Mouse (Mus musculus): ENCODE measurements at regions not wholly inside any gene's neighbourhood (a gene's known extent, or its start where the extent isn't known, plus 50 kb on each side); places are given as distances from the start of the nearest gene placed in this dataset.

GRCm38 (mm10) chr10:16052463-16052889 is 1334.5 kb upstream of the Gje1 start:
- Histone ChIP-seq H3K27me3 (replicated peaks; ENCODE audit: control insufficient read depth, insufficient read depth, low read length) (no peaks in the 10 kb centered on the region), H3K9me3 (replicated peaks; ENCODE audit: control insufficient read depth, low read length) (no peaks in the 10 kb centered on the region), H3K4me2 (ENCODE audit: low read length) (no peak overlapping the region), H3K36me3 (ENCODE audit: control insufficient read depth, insufficient read depth, low read length) (no peaks in the 10 kb centered on the region), H3K27ac (ENCODE audit: low read depth, low read length) (no peak overlapping the region), H3K9ac (ENCODE audit: low read length) (no peak overlapping the region), H3K4me3 (ENCODE audit: low read depth, low read length) (no peak overlapping the region), H3K4me1 (ENCODE audit: control insufficient read depth, insufficient read depth, low read length) (no peaks in the 10 kb centered on the region)
- DNase-seq (ENCODE audit: low spot score), result peak; percentile 85
- ATAC-seq, result peak; percentile 90
- 6% methylated on average over 2 of the region's 2 CpGs for WGBS

GRCm38 (mm10) chr10:16036255-16036654 is 1318.2 kb upstream of the Gje1 start:
- no peaks in the 10 kb centered on the region for H3K9me3 ChIP-seq (replicated peaks; ENCODE audit: control insufficient read depth, low read length)
- no peaks in the 10 kb centered on the region for H3K36me3 ChIP-seq (ENCODE audit: control insufficient read depth, insufficient read depth, low read length)
- WGBS, result 89% methylated on average over 2 of the region's 2 CpGs
- no peak overlapping the region for H3K4me3 ChIP-seq (ENCODE audit: low read depth, low read length)
- DNase-seq (ENCODE audit: low spot score), result no peak
- no peak overlapping the region for H3K4me2 ChIP-seq (ENCODE audit: low read length)
- H3K27me3 ChIP-seq (replicated peaks; ENCODE audit: control insufficient read depth, insufficient read depth, low read length), result no peaks in the 10 kb centered on the region
- no peak overlapping the region for H3K9ac ChIP-seq (ENCODE audit: low read length)
- H3K4me1 ChIP-seq (ENCODE audit: control insufficient read depth, insufficient read depth, low read length), result no peaks in the 10 kb centered on the region
- no peak overlapping the region for H3K27ac ChIP-seq (ENCODE audit: low read depth, low read length)
- ATAC-seq, result no peak

DNA sequence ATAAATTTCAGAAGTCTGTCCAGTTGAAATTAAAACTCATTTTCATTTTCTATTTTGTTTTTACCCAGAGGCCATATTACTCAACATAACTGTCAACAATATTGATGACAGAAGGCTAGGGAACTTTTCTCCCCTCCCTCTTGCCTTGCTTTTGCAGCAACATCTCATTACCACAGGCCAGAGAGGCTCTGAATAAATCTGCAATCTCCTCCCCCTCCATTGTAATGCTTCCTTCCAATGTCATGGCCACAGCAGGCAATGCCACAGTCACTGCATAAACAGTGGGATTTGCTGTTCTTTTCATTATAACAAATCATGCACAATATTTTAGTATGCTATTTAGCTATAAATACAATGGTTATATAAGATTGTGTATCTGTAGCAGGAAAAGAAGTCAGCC is 1315.1 kb upstream of the Gje1 start:
- ATAC-seq, result no peak

DNA sequence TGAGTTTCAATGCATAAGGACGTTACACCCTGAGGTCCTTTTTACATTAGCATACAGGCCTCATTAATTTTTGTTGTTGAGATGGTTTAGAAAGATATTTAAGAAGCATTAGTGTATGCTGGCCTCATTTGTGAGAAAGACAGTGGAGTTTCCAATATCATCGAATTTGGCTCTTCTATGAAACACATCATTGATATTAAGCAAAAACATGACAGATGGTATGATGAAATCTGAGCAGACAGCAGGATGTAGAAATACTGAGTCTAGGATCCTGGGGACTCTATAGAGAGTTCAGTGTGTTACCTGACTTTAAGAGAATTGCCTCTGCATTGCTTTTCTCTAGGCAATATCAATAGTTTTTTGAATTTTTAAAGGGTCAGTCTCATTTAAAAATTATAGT is 1312.8 kb upstream of the Gje1 start:
- 60% methylated on average over 2 of the region's 2 CpGs for WGBS
- ATAC-seq, result peak; percentile 58; the same call in 1 of the 2 replicates

More for the DNA sequence above, 1315.1 kb upstream of the Gje1 start:
- Histone ChIP-seq H3K4me2 (ENCODE audit: low read length) (no peak overlapping the region), H3K4me1 (ENCODE audit: control insufficient read depth, insufficient read depth, low read length) (no peaks in the 10 kb centered on the region), H3K9me3 (replicated peaks; ENCODE audit: control insufficient read depth, low read length) (no peaks in the 10 kb centered on the region), H3K4me3 (ENCODE audit: low read depth, low read length) (no peak overlapping the region), H3K27me3 (replicated peaks; ENCODE audit: control insufficient read depth, insufficient read depth, low read length) (no peaks in the 10 kb centered on the region), H3K9ac (ENCODE audit: low read length) (no peak overlapping the region), H3K27ac (ENCODE audit: low read depth, low read length) (no peak overlapping the region), H3K36me3 (ENCODE audit: control insufficient read depth, insufficient read depth, low read length) (no peaks in the 10 kb centered on the region)
- peak; percentile 17 for DNase-seq (ENCODE audit: low spot score)

GRCm38 (mm10) chr10:16014806-16015205 is 1296.8 kb upstream of the Gje1 start:
- no peaks in the 10 kb centered on the region for H3K9me3 ChIP-seq (replicated peaks; ENCODE audit: control insufficient read depth, low read length)
- H3K27ac ChIP-seq (ENCODE audit: low read depth, low read length), result no peak overlapping the region
- no peak for ATAC-seq
- WGBS, result 98% methylated on average over 1 of the region's 1 CpGs
- H3K27me3 ChIP-seq (replicated peaks; ENCODE audit: control insufficient read depth, insufficient read depth, low read length), result no peaks in the 10 kb centered on the region
- H3K4me3 ChIP-seq (ENCODE audit: low read depth, low read length), result no peak overlapping the region
- H3K36me3 ChIP-seq (ENCODE audit: control insufficient read depth, insufficient read depth, low read length), result no peaks in the 10 kb centered on the region
- H3K4me1 ChIP-seq (ENCODE audit: control insufficient read depth, insufficient read depth, low read length), result no peaks in the 10 kb centered on the region
- H3K4me2 ChIP-seq (ENCODE audit: low read length), result no peak overlapping the region
- no peak for DNase-seq (ENCODE audit: low spot score)
- H3K9ac ChIP-seq (ENCODE audit: low read length), result no peak overlapping the region

More for the DNA sequence above, 1312.8 kb upstream of the Gje1 start:
- H3K4me1 ChIP-seq (ENCODE audit: control insufficient read depth, insufficient read depth, low read length), result no peaks in the 10 kb centered on the region
- H3K9me3 ChIP-seq (replicated peaks; ENCODE audit: control insufficient read depth, low read length), result no peaks in the 10 kb centered on the region
- no peak overlapping the region for H3K9ac ChIP-seq (ENCODE audit: low read length)
- H3K27me3 ChIP-seq (replicated peaks; ENCODE audit: control insufficient read depth, insufficient read depth, low read length), result no peaks in the 10 kb centered on the region
- no peaks in the 10 kb centered on the region for H3K36me3 ChIP-seq (ENCODE audit: control insufficient read depth, insufficient read depth, low read length)
- no peak overlapping the region for H3K27ac ChIP-seq (ENCODE audit: low read depth, low read length)
- no peak overlapping the region for H3K4me2 ChIP-seq (ENCODE audit: low read length)
- DNase-seq (ENCODE audit: low spot score), result peak; percentile 43
- H3K4me3 ChIP-seq (ENCODE audit: low read depth, low read length), result no peak overlapping the region

- no peak overlapping the region for H3K9ac ChIP-seq (ENCODE audit: low read length)
- no peaks in the 10 kb centered on the region for H3K4me1 ChIP-seq (ENCODE audit: control insufficient read depth, insufficient read depth, low read length)
- ATAC-seq, result no peak
- no peaks in the 10 kb centered on the region for H3K9me3 ChIP-seq (replicated peaks; ENCODE audit: control insufficient read depth, low read length)
- 90% methylated on average over 2 of the region's 2 CpGs for WGBS
- H3K27ac ChIP-seq (ENCODE audit: low read depth, low read length), result no peak overlapping the region
- H3K4me3 ChIP-seq (ENCODE audit: low read depth, low read length), result no peak overlapping the region
- H3K36me3 ChIP-seq (ENCODE audit: control insufficient read depth, insufficient read depth, low read length), result no peaks in the 10 kb centered on the region
- H3K27me3 ChIP-seq (replicated peaks; ENCODE audit: control insufficient read depth, insufficient read depth, low read length), result no peaks in the 10 kb centered on the region
- H3K4me2 ChIP-seq (ENCODE audit: low read length), result no peak overlapping the region
- DNase-seq (ENCODE audit: low spot score), result no peak
Observed at GRCm38 (mm10) chr10:16001246-16001645, 1283.2 kb upstream of the Gje1 start.

- Histone ChIP-seq H3K9me3 (replicated peaks; ENCODE audit: control insufficient read depth, low read length) (no peaks in the 10 kb centered on the region), H3K4me1 (ENCODE audit: control insufficient read depth, insufficient read depth, low read length) (no peaks in the 10 kb centered on the region), H3K4me2 (ENCODE audit: low read length) (no peak overlapping the region), H3K36me3 (ENCODE audit: control insufficient read depth, insufficient read depth, low read length) (no peaks in the 10 kb centered on the region), H3K9ac (ENCODE audit: low read length) (no peak overlapping the region), H3K4me3 (ENCODE audit: low read depth, low read length) (no peak overlapping the region), H3K27ac (ENCODE audit: low read depth, low read length) (no peak overlapping the region), H3K27me3 (replicated peaks; ENCODE audit: control insufficient read depth, insufficient read depth, low read length) (no peaks in the 10 kb centered on the region)
- WGBS, result 92% methylated on average over 2 of the region's 2 CpGs
- ATAC-seq, result no peak
- no peak for DNase-seq (ENCODE audit: low spot score)
Observed at GRCm38 (mm10) chr10:15993275-15993674, 1275.3 kb upstream of the Gje1 start.
